Mouse (Mus musculus): ENCODE results near the gene 9130019O22Rik.

- TF ChIP-seq FLI1 (IDR thresholded peaks at IDR 0.05; ENCODE audit: low read length) (no peak), GATA1 (IDR thresholded peaks at IDR 0.05; ENCODE audit: borderline replicate concordance, low read length) (no peak)
Measured at GRCm38 (mm10) chr7:127335604-127336003, 51.4 kb downstream of the 9130019O22Rik start.

All from megakaryocyte, embryonic 14.5 days (primary cell).